9 mouse cellular contexts compared by ENCODE assay signal in the genomic region with DNA sequence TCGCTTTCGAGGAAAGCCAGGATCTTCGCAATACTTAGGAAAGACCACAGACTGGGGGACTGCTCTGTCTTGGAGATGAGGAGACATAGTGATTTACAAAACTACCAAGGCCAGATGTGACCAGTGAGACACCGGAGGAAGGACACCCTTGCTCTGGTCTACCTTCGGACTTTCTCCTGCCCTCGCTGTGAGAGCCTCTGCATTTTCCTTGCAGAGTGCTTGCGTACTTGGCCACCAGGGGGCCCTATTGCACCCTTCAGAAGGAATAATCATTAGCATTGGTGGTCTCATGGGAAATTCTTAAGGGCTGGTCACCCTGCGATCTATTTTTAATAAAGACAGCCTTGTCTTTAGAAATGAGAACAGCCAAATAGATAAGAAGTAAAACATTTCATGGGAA.
DNase-seq lines count a peak whose midpoint lies in the region.
"Had no signal": no experiment of that assay in that cellular context is flagged by ENCODE, and none has a peak within 500 bp of the region (broad histone marks: within the 10 kb centered on the region; RNA-seq: fewer than 3 reads in every experiment).

No protein-coding gene starts in this region.

- no peaks in the 10 kb centered on the region for H3K36me3 ChIP-seq in forebrain, embryonic 10.5 days (replicated peaks)
- H3K36me3 ChIP-seq: limb, embryonic 12.5 days had no signal

- DNase-seq in ES-CJ7 (ENCODE audit: low read depth, low spot score), result peak; percentile 46
- peak; percentile 57 for DNase-seq in adrenal gland, postnatal 25 days
- DNase-seq in forebrain, embryonic 10.5 days (ENCODE audit: extremely low spot score, low spot score), result peak; percentile 65
- DNase-seq in heart, postnatal 36 days, result peak; percentile 70 to 78
- peak; percentile 66 for DNase-seq in layer of hippocampus, adult 9-10 months (ENCODE audit: low spot score)
- peak; percentile 80 for DNase-seq in lung, postnatal 36 days
- peak; percentile 81 to 87 for DNase-seq in right cerebral cortex, postnatal 10 days (ENCODE audit: low spot score in 2 of 2)
- no peak for DNase-seq in MN1 (ENCODE audit: low spot score)

- peaks cover 6% of the 10 kb centered on the region for H3K4me1 ChIP-seq in forebrain, embryonic 10.5 days
- H3K4me1 ChIP-seq: limb, embryonic 12.5 days had no signal

- H3K27ac ChIP-seq in forebrain, embryonic 10.5 days, result no peak overlapping the region
- H3K27ac ChIP-seq: limb, embryonic 12.5 days had no signal

- intact Hi-C loops in heart, postnatal 36 days (cut with DNase I), result loop anchor here (1.0 kb wide), 1 partner anchor 150 kb away; no protein-coding TSS in a partner anchor

- H3K9me3 ChIP-seq in forebrain, embryonic 10.5 days, result no peaks in the 10 kb centered on the region
- H3K9me3 ChIP-seq: limb, embryonic 12.5 days had no signal

- no peaks in the 10 kb centered on the region for H3K27me3 ChIP-seq in forebrain, embryonic 10.5 days (ENCODE audit: poor library complexity, severe bottlenecking)
- H3K27me3 ChIP-seq: limb, embryonic 12.5 days had no signal

- 52% methylated on average over 8 of the region's 8 CpGs for WGBS in forebrain, embryonic 10.5 days

- no peak overlapping the region for H3K4me3 ChIP-seq in forebrain, embryonic 10.5 days
- H3K4me3 ChIP-seq: limb, embryonic 12.5 days had no signal
